Mouse (Mus musculus) MEL (cell line): Measurements from ENCODE around the gene Ikzf1.

Experiments
- CHD2 ChIP-seq: IDR thresholded peaks from 2 replicates; pipeline ENCODE4 v1.6.1; 2011; ENCODE audit warnings: low read length, improper control_type of control experiment
- EP300 ChIP-seq, 2 experiments: IDR thresholded peaks; 2 replicates each; pipeline ENCODE4 v1.6.1; 2011; ENCODE audit warnings: improper control_type of control experiment in 2 of 2, low read length in 2 of 2, low read depth in 1 of 2, mild to moderate bottlenecking in 1 of 2
- GATA1 ChIP-seq: IDR thresholded peaks from 2 replicates; pipeline ENCODE4 v1.6.1; 2011; ENCODE audit warnings: low read depth, low read length, improper control_type of control experiment
- HCFC1 ChIP-seq: IDR thresholded peaks from 2 replicates; pipeline ENCODE4 v1.6.1; 2012; ENCODE audit warnings: low read depth, mild to moderate bottlenecking, inconsistent platforms, low read length, improper control_type of control experiment, moderate library complexity
- JUND ChIP-seq: IDR thresholded peaks from 2 replicates; pipeline ENCODE4 v1.6.1; 2011; ENCODE audit warnings: low read depth, mild to moderate bottlenecking, improper control_type of control experiment, low read length
- POLR2A ChIP-seq, 2 experiments: IDR thresholded peaks; 2 replicates each; pipeline ENCODE4 v1.6.1; 2011 to 2012; ENCODE audit warnings: low read length in 2 of 2, mild to moderate bottlenecking in 2 of 2, control low read depth in 1 of 2, improper control_type of control experiment in 1 of 2, low read depth in 1 of 2, moderate library complexity in 1 of 2; ENCODE audit not compliant: control insufficient read depth in 1 of 2, insufficient read depth in 1 of 2, poor library complexity in 1 of 2
- TBP ChIP-seq: IDR thresholded peaks from 2 replicates; pipeline ENCODE4 v1.8.0; 2011; ENCODE audit warnings: low read depth, low read length, improper control_type of control experiment
- UBTF ChIP-seq: IDR thresholded peaks from 2 replicates; pipeline ENCODE4 v1.6.1; 2012; ENCODE audit warnings: low read depth, mild to moderate bottlenecking, inconsistent platforms, low read length, improper control_type of control experiment, moderate library complexity, borderline replicate concordance; ENCODE audit not compliant: insufficient read depth
- ZNF384 ChIP-seq: IDR thresholded peaks from 2 replicates; pipeline ENCODE4 v1.6.1; 2012; ENCODE audit warnings: low read depth, mild to moderate bottlenecking, inconsistent platforms, low read length, improper control_type of control experiment

GRCm38 (mm10) chr11:11820737-11821136 is 135.9 kb downstream of the Ikzf1 start:
- TF ChIP-seq JUND (no peak), TBP (no peak), ZNF384 (no peak), UBTF (no peak), POLR2A (IDR thresholded peaks at IDR 0.05; ENCODE audit: control insufficient read depth in 1 of 2, insufficient read depth in 1 of 2, low read depth in 1 of 2, low read length in 2 of 2, poor library complexity in 1 of 2) (no peak), HCFC1 (no peak), EP300 (IDR thresholded peaks at IDR 0.05; ENCODE audit: low read depth in 1 of 2, low read length in 2 of 2) (no peak; a peak in 1 of 4 replicates), GATA1 (no peak), CHD2 (no peak)
